Mouse (Mus musculus) forebrain, embryonic 10.5 days (tissue): ENCODE results near the gene Zfp937. TPM values are rescaled to one million over a fixed set of nuclear protein-coding genes. Genes with fewer than 3 reads are reported as not detected.

Experiments
- polyA plus RNA-seq: library from polyadenylated mRNA; unstranded; fragments of >200 nt; fragmentation: Nextera tagmentation; extraction: Ambion mirVana; gene quantifications from 2 replicates; pipeline ENCODE4 v1.2.1, GENCODE M21; 2016

The Zfp937 gene
- polyA plus RNA-seq, 1 experiment from 2014 or later: 10.2 TPM

Other genes with a start within 250 kb of the Zfp937 start
- gene Zfp120, start 81.4 kb upstream of the Zfp937 start, polyA plus RNA-seq: 5.3 and 7.4 TPM in 2 replicates
- gene Gm10770, start 38.4 kb upstream of the Zfp937 start, polyA plus RNA-seq: not detected in 2 replicates
- gene Gm14139, start 36.3 kb upstream of the Zfp937 start, polyA plus RNA-seq: not detected in 2 replicates
- gene Gm21994, start 37.5 kb downstream of the Zfp937 start, polyA plus RNA-seq: 4.2 and 5.0 TPM in 2 replicates
- 0.05 TPM in 2 replicates for gene Gm14124, start 39.4 kb downstream of the Zfp937 start, polyA plus RNA-seq
- gene Gm10130, start 105.6 kb downstream of the Zfp937 start, polyA plus RNA-seq: 1.3 and 1.4 TPM in 2 replicates
- gene 3300002I08Rik, start 144.7 kb downstream of the Zfp937 start, polyA plus RNA-seq: 7.6 and 8.4 TPM in 2 replicates
- 9.2 and 11.1 TPM in 2 replicates for gene Zfp442, start 233.4 kb downstream of the Zfp937 start, polyA plus RNA-seq